8 mouse cellular contexts compared by ENCODE assay signal in genomic region chr2:32394973-32395372, GRCm38 (mm10). TPM values are rescaled to one million over a fixed set of nuclear protein-coding genes. Genes with fewer than 3 reads are reported as not detected.
DNase-seq lines count a peak whose midpoint lies in the region; ATAC-seq and TF ChIP-seq lines count a peak whose summit lies in the region.

No protein-coding gene starts in this region.

- H3K9ac ChIP-seq in liver, adult 2 months (ENCODE audit: low read depth, low read length): peak overlapping the region; percentile 68
- H3K9ac ChIP-seq in midbrain, postnatal 0 days (replicated peaks; ENCODE audit: low read length, poor library complexity, severe bottlenecking): peak overlapping the region; percentile 78

- H3K27ac ChIP-seq in liver, adult 2 months (replicated peaks; ENCODE audit: insufficient read depth, low read depth, low read length): peak overlapping the region; percentile 37
- H3K27ac ChIP-seq in midbrain, postnatal 0 days (ENCODE audit: low read depth, low read length): peak overlapping the region; percentile 77

- TF ChIP-seq POLR2A in liver, adult 2 months (IDR thresholded peaks at IDR 0.05; ENCODE audit: extremely low read depth, insufficient read depth, low read length): no peak

- H3K4me3 ChIP-seq in liver, adult 2 months (ENCODE audit: insufficient read depth, low read depth, low read length): peak overlapping the region; percentile 75
- H3K4me3 ChIP-seq in midbrain, postnatal 0 days (ENCODE audit: low read depth, low read length): peak overlapping the region; percentile 94

- 7% methylated on average over 8 of the region's 8 CpGs for WGBS in liver, adult 2 months
- WGBS in midbrain, postnatal 0 days: 6% methylated on average over 8 of the region's 8 CpGs

- TF ChIP-seq CTCF in liver, adult 2 months (IDR thresholded peaks at IDR 0.05; ENCODE audit: low read depth, low read length): peak; percentile 56
- TF ChIP-seq CTCF in midbrain, postnatal 0 days (IDR thresholded peaks at IDR 0.05): peak; percentile 69

- peaks cover 8% of the 10 kb centered on the region for H3K4me1 ChIP-seq in liver, adult 2 months (ENCODE audit: control insufficient read depth, insufficient read depth, low read length)
- H3K4me1 ChIP-seq in midbrain, postnatal 0 days (ENCODE audit: insufficient read depth, low read length): peaks cover 10% of the 10 kb centered on the region

- H3K36me3 ChIP-seq in liver, adult 2 months (ENCODE audit: control insufficient read depth, insufficient read depth, low read length): no peaks in the 10 kb centered on the region
- peaks cover 4% of the 10 kb centered on the region for H3K36me3 ChIP-seq in midbrain, postnatal 0 days (ENCODE audit: insufficient read depth, low read length)

- no peaks in the 10 kb centered on the region for H3K27me3 ChIP-seq in liver, adult 2 months (ENCODE audit: control insufficient read depth, insufficient read depth, low read length)
- H3K27me3 ChIP-seq in midbrain, postnatal 0 days (ENCODE audit: insufficient read depth, low read length): no peaks in the 10 kb centered on the region

- ATAC-seq in midbrain, postnatal 0 days (ENCODE audit: low FRiP score): no peak

- peak; percentile 67 for DNase-seq in adrenal gland, postnatal 10 days
- DNase-seq in adrenal gland, adult 2 months: no peak
- DNase-seq in B cell, adult 2 months: peak; percentile 35 to 53
- peak; percentile 65 for DNase-seq in embryo, embryonic 11 days
- peak; percentile 54 for DNase-seq in heart, postnatal 4 days
- DNase-seq in liver, adult 2 months (ENCODE audit: extremely low read depth, low read depth, low spot score): no peak
- peak; percentile 62 for DNase-seq in midbrain, postnatal 0 days (ENCODE audit: low spot score)
- no peak for DNase-seq in Muller cell, postnatal 12 days (ENCODE audit: inconsistent ontology term)

- H3K9me3 ChIP-seq in midbrain, postnatal 0 days (ENCODE audit: low read length): no peaks in the 10 kb centered on the region

- peak overlapping the region; percentile 92 for H3K4me2 ChIP-seq in midbrain, postnatal 0 days (ENCODE audit: low read depth, low read length, poor library complexity, severe bottlenecking)

- peaks cover 8% of the 10 kb centered on the region; the same call in 1 of the 2 replicates for H3K79me2 ChIP-seq in liver, adult 2 months (ENCODE audit: control insufficient read depth, insufficient read depth, low read length)

RNA-seq across cellular contexts. Expression of gene Ptges2, which starts 0.7 kb away (rescaled TPM):
- 10 to 100 TPM; 91.7 to 98.5 TPM for total RNA-seq in adrenal gland, postnatal 10 days (2021)
- 10 to 100 TPM; 55.3 to 69.6 TPM for total RNA-seq in adrenal gland, adult 2 months (2021)
- polyA plus RNA-seq in adrenal gland, adult 2 months (2012; rRNA removed): 35.6 and 50.7 TPM in 2 replicates
- total RNA-seq in heart, postnatal 4 days (2021): 10 to 100 TPM; 59.7 to 60.2 TPM
- total RNA-seq in liver, adult 2 months (2014; rRNA removed): 22.6 and 30.7 TPM in 2 replicates
- polyA plus RNA-seq in liver, adult 2 months (2012; rRNA removed): 24.4 and 25.5 TPM in 2 replicates
- 33.3 and 41.1 TPM in 2 replicates for total RNA-seq in midbrain, postnatal 0 days (2014; rRNA removed)
- polyA plus RNA-seq in midbrain, postnatal 0 days (2015; fragmentation: Nextera tagmentation; extraction: Ambion mirVana): 56.2 and 62.3 TPM in 2 replicates

RNA-seq across cellular contexts. Expression of gene Lcn2, which starts 6.9 kb away (rescaled TPM):
- total RNA-seq in adrenal gland, postnatal 10 days (2021): 10 to 100 TPM; 12.0 to 21.8 TPM
- 1 to 10 TPM; 2.2 to 2.8 TPM for total RNA-seq in adrenal gland, adult 2 months (2021)
- 0.45 and 2.1 TPM in 2 replicates for polyA plus RNA-seq in adrenal gland, adult 2 months (2012; rRNA removed)
- total RNA-seq in heart, postnatal 4 days (2021): 1 to 10 TPM; 3.1 to 3.4 TPM
- 2.1 and 10.0 TPM in 2 replicates for total RNA-seq in liver, adult 2 months (2014; rRNA removed)
- polyA plus RNA-seq in liver, adult 2 months (2012; rRNA removed): 29.3 and 45.5 TPM in 2 replicates
- total RNA-seq in midbrain, postnatal 0 days (2014; rRNA removed): 0.57 TPM in 1 of 2 replicates, not detected in the other
- polyA plus RNA-seq in midbrain, postnatal 0 days (2015; fragmentation: Nextera tagmentation; extraction: Ambion mirVana): 0.35 and 0.44 TPM in 2 replicates

RNA-seq across cellular contexts. Expression of gene 1110008P14Rik, which starts 13.2 kb away (rescaled TPM):
- total RNA-seq in adrenal gland, postnatal 10 days (2021): 100 to 1,000 TPM; 143 to 149 TPM
- total RNA-seq in adrenal gland, adult 2 months (2021): 100 to 1,000 TPM; 152 to 167 TPM
- 1,060 and 1,061 TPM in 2 replicates for polyA plus RNA-seq in adrenal gland, adult 2 months (2012; rRNA removed)
- 10 to 100 TPM; 43.7 to 47.6 TPM for total RNA-seq in heart, postnatal 4 days (2021)
- 25.8 and 32.5 TPM in 2 replicates for total RNA-seq in liver, adult 2 months (2014; rRNA removed)
- polyA plus RNA-seq in liver, adult 2 months (2012; rRNA removed): 103 and 144 TPM in 2 replicates
- 336 and 450 TPM in 2 replicates for total RNA-seq in midbrain, postnatal 0 days (2014; rRNA removed)
- 198 and 224 TPM in 2 replicates for polyA plus RNA-seq in midbrain, postnatal 0 days (2015; fragmentation: Nextera tagmentation; extraction: Ambion mirVana)

RNA-seq across cellular contexts. Expression of gene Dnm1, which starts 41.8 kb away (rescaled TPM):
- total RNA-seq in adrenal gland, postnatal 10 days (2021): 10 to 100 TPM; 15.8 to 23.8 TPM
- total RNA-seq in adrenal gland, adult 2 months (2021): 10 to 100 TPM; 15.8 to 22.5 TPM
- polyA plus RNA-seq in adrenal gland, adult 2 months (2012; rRNA removed): 114 and 144 TPM in 2 replicates
- 1 to 10 TPM; 9.0 to 9.6 TPM for total RNA-seq in heart, postnatal 4 days (2021)
- total RNA-seq in liver, adult 2 months (2014; rRNA removed): 0.09 and 0.40 TPM in 2 replicates
- 0.60 and 0.90 TPM in 2 replicates for polyA plus RNA-seq in liver, adult 2 months (2012; rRNA removed)
- total RNA-seq in midbrain, postnatal 0 days (2014; rRNA removed): 170 and 186 TPM in 2 replicates
- 105 and 107 TPM in 2 replicates for polyA plus RNA-seq in midbrain, postnatal 0 days (2015; fragmentation: Nextera tagmentation; extraction: Ambion mirVana)

RNA-seq across cellular contexts. Expression of gene Ciz1, which starts 42.8 kb away (rescaled TPM):
- 10 to 100 TPM; 49.0 to 63.5 TPM for total RNA-seq in adrenal gland, postnatal 10 days (2021)
- total RNA-seq in adrenal gland, adult 2 months (2021): 10 to 100 TPM; 54.0 to 94.0 TPM
- polyA plus RNA-seq in adrenal gland, adult 2 months (2012; rRNA removed): 290 and 303 TPM in 2 replicates
- 10 to 100 TPM; 34.5 to 48.3 TPM for total RNA-seq in heart, postnatal 4 days (2021)
- total RNA-seq in liver, adult 2 months (2014; rRNA removed): 9.5 and 10.0 TPM in 2 replicates
- polyA plus RNA-seq in liver, adult 2 months (2012; rRNA removed): 47.1 and 71.7 TPM in 2 replicates
- total RNA-seq in midbrain, postnatal 0 days (2014; rRNA removed): 63.7 and 81.8 TPM in 2 replicates
- 47.3 and 48.8 TPM in 2 replicates for polyA plus RNA-seq in midbrain, postnatal 0 days (2015; fragmentation: Nextera tagmentation; extraction: Ambion mirVana)

Comparison
In these comparisons a context has a peak if more than half of its experiments do, and no peak if none do; other contexts are left out.
1. DNase-seq: peak in adrenal gland, postnatal 10 days (single experiment), B cell, adult 2 months (2 of 2), embryo, embryonic 11 days (single experiment), heart, postnatal 4 days (single experiment) and midbrain, postnatal 0 days (single experiment); none in adrenal gland, adult 2 months (single experiment), liver, adult 2 months (single experiment) and Muller cell, postnatal 12 days (single experiment).